Mouse (Mus musculus): Measurements from ENCODE around the gene Plscr3.

GRCm38 (mm10) chr11:69854680-69855079 lies 8.5 kb downstream of the Plscr3 start:
- TF ChIP-seq EP300 (IDR thresholded peaks at IDR 0.05): no peak
- TF ChIP-seq CTCF (IDR thresholded peaks at IDR 0.05): no peak
